Mouse (Mus musculus) small intestine, adult 2 months (tissue): ENCODE data around the gene Fam189a1. TPM values are rescaled to one million over a fixed set of nuclear protein-coding genes. Genes with fewer than 3 reads are reported as not detected.

Experiments
- H3K27ac ChIP-seq: fragments of 200-500 bp; 2 replicates; pipeline ENCODE4 v1.5.1; 2012; ENCODE audit warnings: low read depth, low read length, control low read depth, inconsistent platforms; ENCODE audit not compliant: insufficient read depth
- H3K27me3 ChIP-seq: fragments of 200-500 bp; 2 replicates; pipeline ENCODE4 v1.6.1; 2012; ENCODE audit warnings: mild to moderate bottlenecking, moderate library complexity, low read length, inconsistent platforms; ENCODE audit not compliant: control insufficient read depth, insufficient read depth
- H3K36me3 ChIP-seq: fragments of 200-500 bp; 2 replicates; pipeline ENCODE4 v1.6.1; 2012; ENCODE audit warnings: mild to moderate bottlenecking, low read length, control low read depth, inconsistent platforms; ENCODE audit not compliant: control insufficient read depth, insufficient read depth
- H3K4me1 ChIP-seq: fragments of 200-500 bp; 2 replicates; pipeline ENCODE4 v1.6.1; 2012; ENCODE audit warnings: low read length, inconsistent platforms, mixed read lengths; ENCODE audit not compliant: control insufficient read depth, insufficient read depth, insufficient read length
- H3K4me3 ChIP-seq: fragments of 200-500 bp; 2 replicates; pipeline ENCODE4 v1.5.1; 2012; ENCODE audit warnings: low read depth, mild to moderate bottlenecking, control low read depth, inconsistent platforms, low read length, moderate library complexity
- CTCF ChIP-seq: fragments of 200-500 bp; IDR thresholded peaks from 2 replicates; pipeline ENCODE4 v1.5.1; 2012; ENCODE audit warnings: low read depth, mild to moderate bottlenecking, control low read depth, inconsistent platforms, low read length, moderate library complexity, mixed read lengths; ENCODE audit not compliant: insufficient replicate concordance, insufficient read length; ENCODE audit errors: extremely low read depth
- POLR2A ChIP-seq: fragments of 200-500 bp; IDR thresholded peaks from 2 replicates; pipeline ENCODE4 v1.6.1; 2012; ENCODE audit warnings: low read depth, mild to moderate bottlenecking, control low read depth, inconsistent platforms, low read length, moderate library complexity
- WGBS: fragments of 180-500 bp; shearing (Covaris S2); methylation state at CpG from one replicate; pipeline ENCODE4 v1.1.7; 2018; 5-methylcytosine and 5-hydroxymethylcytosine counted together
- polyA plus RNA-seq: library from polyadenylated mRNA; depleted of rRNA; stranded (reverse); fragments of >200 nt; gene quantifications from 2 replicates; pipeline ENCODE4 v1.2.3, GENCODE M21; 2012

Gene Fam189a1
- polyA plus RNA-seq, 1 experiment = 4.3 TPM

DNA sequence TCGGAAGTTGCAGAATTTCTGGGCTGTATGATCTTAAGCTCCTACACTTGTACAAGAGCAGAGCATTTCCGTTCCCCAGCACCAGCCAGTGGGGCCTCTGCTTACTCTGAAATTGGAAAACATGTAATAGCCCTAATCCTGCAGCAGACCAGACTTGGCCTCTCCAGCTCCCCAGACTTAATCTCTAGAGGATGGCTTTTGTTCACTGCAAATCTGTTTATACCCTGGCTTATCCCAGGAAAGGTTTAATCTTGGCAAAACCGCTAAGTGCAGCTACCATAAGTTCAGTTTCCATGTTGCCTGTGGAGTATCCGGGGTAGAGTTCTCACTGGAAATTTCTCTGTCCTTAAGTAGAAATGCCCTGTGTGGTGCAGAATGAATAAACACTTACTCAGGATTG, 448.2 kb downstream of the Fam189a1 start:
- Histone ChIP-seq H3K27me3 (no peaks in the 10 kb centered on the region), H3K4me1 (no peaks in the 10 kb centered on the region), H3K4me3 (no peak overlapping the region), H3K27ac (no peak overlapping the region), H3K36me3 (no peaks in the 10 kb centered on the region)
- TF ChIP-seq POLR2A (no peak), CTCF (no peak)
- whole genome bisulfite sequencing = 84% methylated on average over 4 of the region's 4 CpGs
